Mouse (Mus musculus) intestine, embryonic 16.5 days (tissue): ENCODE data around the gene Fbf1. TPM values are rescaled to one million over a fixed set of nuclear protein-coding genes. Genes with fewer than 3 reads are reported as not detected.

Experiments
- ATAC-seq: fragments of 200-750 bp; cut with Nextera tagmentation; 2 replicates; pipeline ENCODE4 v1.8.0; 2017; ENCODE audit warnings: moderate TSS enrichment, moderate library complexity
- H3K27ac ChIP-seq: fragments of 300-500 bp; sonication (generic); 2 replicates; pipeline ENCODE4 v1.5.1; 2014; ENCODE audit warnings: mild to moderate bottlenecking, low read length
- H3K27me3 ChIP-seq: fragments of 300-500 bp; sonication (generic); replicated peaks from 2 replicates; pipeline ENCODE4 v1.6.1; 2014; ENCODE audit warnings: low read length, control low read depth, mixed read lengths; ENCODE audit not compliant: control insufficient read depth, insufficient read depth
- H3K36me3 ChIP-seq: fragments of 300-500 bp; sonication (generic); 2 replicates; pipeline ENCODE4 v1.6.1; 2014; ENCODE audit warnings: low read length, control low read depth; ENCODE audit not compliant: control insufficient read depth, insufficient read depth
- H3K4me1 ChIP-seq: fragments of 300-500 bp; sonication (generic); 2 replicates; pipeline ENCODE4 v1.6.1; 2014; ENCODE audit warnings: low read length, control low read depth, mixed read lengths; ENCODE audit not compliant: control insufficient read depth, insufficient read depth
- H3K4me2 ChIP-seq: fragments of 300-500 bp; sonication (generic); 2 replicates; pipeline ENCODE4 v1.6.1; 2014; ENCODE audit warnings: low read depth, low read length, control low read depth
- H3K4me3 ChIP-seq: fragments of 300-500 bp; sonication (generic); 2 replicates; pipeline ENCODE4 v1.5.1; 2014; ENCODE audit warnings: mild to moderate bottlenecking, low read length
- H3K9ac ChIP-seq: fragments of 300-500 bp; sonication (generic); 2 replicates; pipeline ENCODE4 v1.6.1; 2014; ENCODE audit warnings: low read depth, low read length
- H3K9me3 ChIP-seq: fragments of 300-500 bp; sonication (generic); 2 replicates; pipeline ENCODE4 v1.6.1; 2016; ENCODE audit warnings: low read length, control low read depth; ENCODE audit not compliant: control insufficient read depth
- WGBS: fragments of 180-500 bp; shearing (Covaris S2); extraction: QIAGEN DNeasy Blood & Tissue Kit; methylation state at CpG from one replicate; pipeline ENCODE4 v1.1.7; 2014; 5-methylcytosine and 5-hydroxymethylcytosine counted together
- polyA plus RNA-seq: library from polyadenylated mRNA; unstranded; fragments of >200 nt; fragmentation: Nextera tagmentation; extraction: Ambion mirVana; gene quantifications from 2 replicates; pipeline ENCODE4 v1.2.1, GENCODE M21; 2015

The Fbf1 gene
- polyA plus RNA-seq, 1 experiment from 2014 or later = 15.4 TPM

- Histone ChIP-seq H3K27ac (no peak overlapping the region), H3K4me3 (no peak overlapping the region), H3K4me2 (no peak overlapping the region), H3K9ac (no peak overlapping the region), H3K4me1 (peaks cover 7% of the 10 kb centered on the region), H3K27me3 (no peaks in the 10 kb centered on the region), H3K36me3 (peaks cover 7% of the 10 kb centered on the region; the same call in 1 of the 2 replicates), H3K9me3 (no peaks in the 10 kb centered on the region)
- WGBS = 75% methylated on average over 5 of the region's 5 CpGs
- ATAC-seq = no peak
Observed at GRCm38 (mm10) chr11:116170003-116170800, 2.2 kb upstream of the Fbf1 start.

- no peak overlapping the region for H3K9ac ChIP-seq
- H3K9me3 ChIP-seq = no peaks in the 10 kb centered on the region
- no peak overlapping the region for H3K4me3 ChIP-seq
- ATAC-seq = no peak
- H3K27me3 ChIP-seq = no peaks in the 10 kb centered on the region
- no peak overlapping the region for H3K27ac ChIP-seq
- 89% methylated on average over 3 of the region's 3 CpGs for WGBS
- 0 out of 2 replicates have a peak, but pooled peaks cover 2% of the 10 kb centered on the region for H3K36me3 ChIP-seq
- no peak overlapping the region for H3K4me2 ChIP-seq
- H3K4me1 ChIP-seq = peaks cover 7% of the 10 kb centered on the region
Observed at GRCm38 (mm10) chr11:116169214-116169613, 1.2 kb upstream of the Fbf1 start.

GRCm38 (mm10) chr11:116167232-116167631, 734 bp downstream of the Fbf1 start:
- peak overlapping the region; percentile 85 for H3K9ac ChIP-seq
- H3K4me3 ChIP-seq = peak overlapping the region; percentile 83
- 4% methylated on average over 6 of the region's 6 CpGs for WGBS
- H3K4me1 ChIP-seq = peaks cover 7% of the 10 kb centered on the region
- ATAC-seq = 0 out of 2 replicates have a peak, but pooled peaks have one; percentile 14
- no peaks in the 10 kb centered on the region for H3K9me3 ChIP-seq
- no peaks in the 10 kb centered on the region for H3K27me3 ChIP-seq
- peak overlapping the region; percentile 95 for H3K27ac ChIP-seq
- 0 out of 2 replicates have a peak, but pooled peaks cover 1% of the 10 kb centered on the region for H3K36me3 ChIP-seq
- peak overlapping the region; percentile 85 for H3K4me2 ChIP-seq

GRCm38 (mm10) chr11:116163002-116163401, 5.0 kb downstream of the Fbf1 start:
- Histone ChIP-seq H3K4me1 (peaks cover 7% of the 10 kb centered on the region), H3K9me3 (no peaks in the 10 kb centered on the region), H3K27ac (no peak overlapping the region), H3K4me2 (no peak overlapping the region), H3K27me3 (no peaks in the 10 kb centered on the region), H3K4me3 (no peak overlapping the region), H3K9ac (no peak overlapping the region), H3K36me3 (no peaks in the 10 kb centered on the region)
- WGBS = 46% methylated on average over 9 of the region's 9 CpGs
- ATAC-seq = no peak

- Histone ChIP-seq H3K36me3 (no peaks in the 10 kb centered on the region), H3K9me3 (no peaks in the 10 kb centered on the region), H3K9ac (no peak overlapping the region), H3K27ac (no peak overlapping the region), H3K4me2 (no peak overlapping the region), H3K4me3 (no peak overlapping the region), H3K4me1 (peaks cover 7% of the 10 kb centered on the region), H3K27me3 (no peaks in the 10 kb centered on the region)
- ATAC-seq = no peak
- 68% methylated on average over 10 of the region's 10 CpGs for WGBS
Observed at GRCm38 (mm10) chr11:116162146-116162545, 5.8 kb downstream of the Fbf1 start.

- 44% methylated on average over 12 of the region's 12 CpGs for WGBS
- H3K9ac ChIP-seq = no peak overlapping the region
- H3K36me3 ChIP-seq = no peaks in the 10 kb centered on the region
- H3K4me2 ChIP-seq = no peak overlapping the region
- ATAC-seq = no peak
- no peaks in the 10 kb centered on the region for H3K9me3 ChIP-seq
- H3K4me1 ChIP-seq = peaks cover 1% of the 10 kb centered on the region
- H3K27ac ChIP-seq = no peak overlapping the region
- H3K27me3 ChIP-seq = no peaks in the 10 kb centered on the region
- H3K4me3 ChIP-seq = no peak overlapping the region
Observed at GRCm38 (mm10) chr11:116161312-116161711, 6.7 kb downstream of the Fbf1 start.

GRCm38 (mm10) chr11:116150960-116151359, 17.0 kb downstream of the Fbf1 start:
- no peak overlapping the region for H3K27ac ChIP-seq
- no peak for ATAC-seq

GRCm38 (mm10) chr11:116149341-116149740, 18.6 kb downstream of the Fbf1 start:
- peaks cover 28% of the 10 kb centered on the region for H3K36me3 ChIP-seq
- WGBS = 83% methylated on average over 6 of the region's 6 CpGs

More at GRCm38 (mm10) chr11:116150960-116151359, 17.0 kb downstream of the Fbf1 start:
- Histone ChIP-seq H3K36me3 (peaks cover 30% of the 10 kb centered on the region), H3K4me1 (no peaks in the 10 kb centered on the region), H3K9me3 (no peaks in the 10 kb centered on the region), H3K27me3 (no peaks in the 10 kb centered on the region), H3K4me2 (no peak overlapping the region), H3K4me3 (no peak overlapping the region), H3K9ac (no peak overlapping the region)
- WGBS = 91% methylated on average over 2 of the region's 2 CpGs

GRCm38 (mm10) chr11:116148761-116149221, 19.2 kb downstream of the Fbf1 start:
- Histone ChIP-seq H3K36me3 (peaks cover 28% of the 10 kb centered on the region), H3K4me3 (no peak overlapping the region), H3K4me1 (no peaks in the 10 kb centered on the region), H3K9me3 (no peaks in the 10 kb centered on the region), H3K9ac (no peak overlapping the region), H3K27me3 (no peaks in the 10 kb centered on the region), H3K4me2 (no peak overlapping the region), H3K27ac (no peak overlapping the region)
- WGBS = 60% methylated on average over 20 of the region's 20 CpGs
- ATAC-seq = no peak

More at GRCm38 (mm10) chr11:116149341-116149740, 18.6 kb downstream of the Fbf1 start:
- Histone ChIP-seq H3K27me3 (no peaks in the 10 kb centered on the region), H3K27ac (no peak overlapping the region), H3K9me3 (no peaks in the 10 kb centered on the region), H3K4me3 (no peak overlapping the region), H3K9ac (no peak overlapping the region), H3K4me2 (no peak overlapping the region), H3K4me1 (no peaks in the 10 kb centered on the region)
- ATAC-seq = no peak
